Mouse (Mus musculus): ENCODE results near the gene Wnt9a. TPM values are rescaled to one million over a fixed set of nuclear protein-coding genes. Genes with fewer than 3 reads are reported as not detected.

The Wnt9a gene
- polyA plus RNA-seq, 1 experiment = 7.5 TPM

DNA sequence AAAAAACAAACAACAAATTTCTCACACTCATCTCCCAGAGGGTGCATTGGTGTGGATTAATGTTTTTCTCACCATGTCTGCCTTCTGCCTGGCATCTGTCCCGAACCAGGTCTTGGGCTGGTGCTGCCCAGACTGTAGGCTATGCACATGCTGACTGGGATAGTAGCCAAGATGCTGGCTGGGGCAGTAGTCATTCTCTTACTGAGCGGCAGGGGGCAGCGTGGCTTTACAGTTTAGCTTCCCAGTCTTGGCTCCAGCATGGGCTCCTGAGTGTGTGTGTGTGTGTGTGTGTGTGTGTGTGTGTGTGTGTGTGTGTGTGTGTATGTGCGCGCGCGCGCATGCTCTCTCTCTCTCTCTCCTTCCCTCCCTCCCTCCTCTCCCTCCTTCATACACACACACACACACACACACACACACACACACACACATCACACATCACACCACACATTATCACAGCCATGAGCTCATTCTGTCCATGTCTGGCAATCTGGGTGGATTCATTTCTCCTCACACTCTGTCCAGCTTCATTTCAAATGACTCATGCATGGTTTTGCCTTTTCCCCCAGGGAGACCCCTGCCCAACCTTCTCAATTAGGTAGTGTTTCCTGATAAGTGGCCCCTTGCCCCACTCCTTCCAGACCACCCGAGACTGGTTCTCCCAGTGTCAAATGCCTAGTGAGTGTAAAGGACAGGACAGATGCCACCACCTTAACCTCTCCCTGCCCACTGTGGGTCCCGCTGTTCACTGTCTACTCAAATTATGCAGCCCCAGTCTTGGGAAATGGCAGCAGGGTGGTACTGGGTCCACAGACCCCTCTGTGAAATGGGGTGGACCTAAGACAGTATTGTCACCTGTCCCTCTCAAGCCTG lies 3.8 kb upstream of the Wnt9a start:
- no peak for DNase-seq (ENCODE audit: low read depth)

GRCm38 (mm10) chr11:59305008-59305820 lies 1.5 kb upstream of the Wnt9a start:
- DNase-seq (ENCODE audit: low read depth) = no peak

GRCm38 (mm10) chr11:59305821-59306215 lies 910 bp upstream of the Wnt9a start:
- DNase-seq (ENCODE audit: low read depth) = no peak

DNA sequence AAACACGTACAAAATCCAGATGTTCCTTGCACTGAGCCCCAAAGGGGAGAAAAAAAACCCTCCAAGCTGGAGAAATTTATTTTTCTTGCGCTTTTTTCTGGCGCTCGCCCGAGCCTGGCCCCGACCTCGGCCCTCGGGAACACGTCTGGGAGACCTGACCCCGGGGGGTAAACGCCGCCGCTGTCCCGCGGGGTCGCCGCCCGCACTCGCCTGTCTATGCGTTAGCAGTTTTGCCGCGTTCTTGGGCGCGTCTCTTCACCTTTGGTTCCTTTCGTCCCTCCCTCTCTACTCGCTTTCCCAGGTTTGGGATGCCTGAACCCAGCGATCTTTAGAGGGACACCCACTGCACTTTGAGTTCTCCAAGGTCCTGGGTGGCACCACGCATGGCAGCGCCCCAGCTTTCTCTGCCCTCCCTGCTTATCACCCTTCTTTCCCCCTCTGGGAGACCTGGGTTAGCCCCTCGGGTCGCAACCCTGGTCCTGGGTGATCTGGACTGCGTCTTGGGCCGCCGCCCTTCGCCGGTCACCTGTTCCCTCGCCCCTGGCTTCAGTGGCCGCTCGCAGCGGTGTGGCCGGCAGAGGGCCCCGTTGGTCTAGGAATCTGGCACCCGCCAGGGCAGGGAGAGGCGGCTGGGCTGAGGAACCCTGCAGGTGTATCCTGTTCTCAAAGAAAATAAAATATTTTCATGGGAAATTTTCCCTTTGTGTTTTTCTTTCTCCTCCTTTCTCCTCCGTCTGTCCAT lies 865 bp downstream of the Wnt9a start:
- no peak for DNase-seq (ENCODE audit: low read depth)

- no peak for DNase-seq (ENCODE audit: low read depth)
Observed at GRCm38 (mm10) chr11:59308164-59308542, 1.4 kb downstream of the Wnt9a start.

GRCm38 (mm10) chr11:59308625-59309024 lies 1.9 kb downstream of the Wnt9a start:
- no peak for DNase-seq (ENCODE audit: low read depth)

GRCm38 (mm10) chr11:59309106-59309805 lies 2.5 kb downstream of the Wnt9a start:
- DNase-seq (ENCODE audit: low read depth) = no peak

DNA sequence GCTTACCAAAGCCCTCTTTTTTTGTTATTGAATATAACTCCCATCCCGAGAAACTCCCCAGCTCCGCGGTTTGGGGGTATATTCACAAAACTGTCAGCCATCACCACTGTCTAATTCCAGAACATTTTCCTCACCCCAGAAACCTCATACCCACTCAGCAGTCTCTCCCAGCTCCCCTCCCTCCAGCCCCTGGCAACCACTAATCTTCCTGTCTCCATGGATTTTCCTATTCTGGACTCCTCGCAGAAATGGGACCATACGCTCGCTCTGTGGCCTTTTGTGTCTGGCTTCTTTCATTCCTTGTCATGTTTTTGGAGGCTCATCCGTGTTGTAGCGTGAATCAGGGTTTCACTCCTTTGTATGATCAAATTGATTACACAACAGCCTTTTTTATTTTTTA lies 3.2 kb downstream of the Wnt9a start:
- no peak for DNase-seq (ENCODE audit: low read depth)

GRCm38 (mm10) chr11:59312060-59312459 lies 5.3 kb downstream of the Wnt9a start:
- DNase-seq (ENCODE audit: low read depth) = no peak

GRCm38 (mm10) chr11:59312501-59312900 lies 5.8 kb downstream of the Wnt9a start:
- DNase-seq (ENCODE audit: low read depth) = no peak

DNA sequence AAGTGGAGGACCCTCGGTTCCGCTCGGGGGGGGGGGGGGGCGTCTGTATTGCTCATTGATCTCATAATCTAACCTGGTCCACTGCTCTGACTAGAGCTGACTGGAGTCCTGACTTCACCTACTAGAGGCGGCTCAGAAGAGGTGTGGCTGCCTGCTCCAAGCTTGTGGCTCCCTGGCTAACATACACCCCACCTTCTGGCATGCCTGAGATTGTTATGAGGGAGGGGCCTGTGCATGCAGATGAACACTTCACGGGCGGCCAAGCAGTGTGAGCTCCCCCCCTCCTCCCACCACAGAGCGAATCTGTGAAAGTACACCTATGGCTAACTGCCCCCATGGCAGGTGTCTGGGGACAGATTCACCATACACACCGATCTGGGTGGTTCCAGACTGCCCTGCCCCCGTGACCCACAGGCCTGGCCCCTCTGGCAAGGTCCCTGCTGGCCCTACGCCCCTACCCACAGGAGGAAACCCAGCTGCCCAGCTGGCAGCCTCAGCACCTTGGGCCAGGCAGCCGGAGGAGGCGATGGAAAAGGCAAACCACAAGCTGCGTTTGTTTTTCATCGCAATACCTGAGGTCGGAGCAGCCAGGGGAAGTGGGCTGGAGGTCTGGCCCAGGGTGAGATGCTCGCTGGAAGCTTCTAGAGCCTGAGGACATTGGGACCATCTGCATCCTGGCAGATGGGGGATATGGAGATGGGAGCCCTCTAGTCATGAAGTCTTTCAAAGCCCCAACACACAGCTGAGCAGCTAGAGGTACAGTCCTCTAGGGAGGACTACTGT lies 6.5 kb downstream of the Wnt9a start:
- DNase-seq (ENCODE audit: low read depth) = no peak

DNA sequence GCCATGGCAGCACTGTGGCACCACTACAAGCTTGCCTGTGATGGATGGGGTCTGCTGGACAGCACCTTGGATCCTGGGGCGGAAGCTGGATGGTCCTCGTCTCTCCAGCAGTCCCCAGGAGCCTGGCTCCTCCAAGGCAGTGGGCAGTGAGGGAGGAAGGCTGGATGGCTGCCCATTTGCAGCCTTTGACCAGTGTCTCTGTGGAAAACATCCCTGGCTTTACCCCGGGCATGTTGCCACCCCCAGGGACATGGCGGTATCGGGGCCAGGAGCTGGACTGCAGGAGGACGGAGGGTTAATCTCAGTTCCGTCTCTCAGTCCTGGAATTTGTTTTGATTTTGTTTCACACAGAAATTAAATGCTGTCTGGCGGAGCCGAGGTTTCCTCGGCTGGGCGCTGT lies 7.2 kb downstream of the Wnt9a start:
- DNase-seq (ENCODE audit: low read depth) = no peak

GRCm38 (mm10) chr11:59316517-59316916 lies 9.8 kb downstream of the Wnt9a start:
- DNase-seq (ENCODE audit: low read depth) = no peak

DNA sequence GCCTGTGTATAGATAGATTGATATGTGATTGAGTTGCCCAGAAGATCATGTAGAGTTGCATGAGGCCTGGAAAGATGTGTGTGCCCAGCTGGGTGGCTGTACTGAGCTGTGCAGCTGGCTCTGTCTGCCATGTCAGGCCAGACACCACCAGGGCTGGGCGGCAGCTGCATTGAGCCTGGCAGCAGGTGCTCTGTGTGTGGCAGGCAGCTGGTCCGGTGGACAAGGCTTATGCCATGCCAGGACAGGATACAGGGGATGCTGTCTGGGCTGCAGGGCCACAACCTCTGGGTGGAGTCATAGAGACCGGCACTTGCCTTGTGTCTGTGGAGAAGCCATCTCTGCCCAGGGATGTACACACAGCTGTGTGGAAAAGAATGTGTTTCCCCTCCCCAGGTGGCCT lies 16.3 kb downstream of the Wnt9a start:
- no peak for DNase-seq (ENCODE audit: low read depth)

- no peak for DNase-seq (ENCODE audit: low read depth)
Observed at GRCm38 (mm10) chr11:59324777-59325176, 18.0 kb downstream of the Wnt9a start.

- DNase-seq (ENCODE audit: low read depth) = no peak
Observed at GRCm38 (mm10) chr11:59327625-59328024, 20.9 kb downstream of the Wnt9a start.

- DNase-seq (ENCODE audit: low read depth) = no peak
Observed at GRCm38 (mm10) chr11:59329616-59330015, 22.9 kb downstream of the Wnt9a start.

DNA sequence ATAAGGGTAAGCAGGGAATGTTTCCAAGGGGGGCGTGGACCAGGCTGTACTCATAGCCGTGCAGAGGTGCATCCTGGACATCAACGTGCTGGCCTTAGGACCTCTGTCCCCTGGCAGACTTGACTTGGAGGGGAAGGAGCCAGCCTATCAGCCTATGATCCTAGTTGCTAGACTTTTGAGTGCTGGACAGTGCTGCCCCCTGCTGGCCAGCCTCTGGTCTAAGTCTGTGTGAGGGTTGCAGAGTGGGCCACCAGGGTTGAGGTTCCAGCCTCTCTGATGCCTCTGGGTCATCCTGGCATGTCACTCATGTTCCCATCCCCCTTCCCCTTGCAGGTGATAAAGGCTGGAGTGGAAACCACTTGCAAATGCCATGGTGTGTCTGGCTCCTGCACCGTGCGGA lies 23.8 kb downstream of the Wnt9a start:
- no peak for DNase-seq (ENCODE audit: low read depth)

DNA sequence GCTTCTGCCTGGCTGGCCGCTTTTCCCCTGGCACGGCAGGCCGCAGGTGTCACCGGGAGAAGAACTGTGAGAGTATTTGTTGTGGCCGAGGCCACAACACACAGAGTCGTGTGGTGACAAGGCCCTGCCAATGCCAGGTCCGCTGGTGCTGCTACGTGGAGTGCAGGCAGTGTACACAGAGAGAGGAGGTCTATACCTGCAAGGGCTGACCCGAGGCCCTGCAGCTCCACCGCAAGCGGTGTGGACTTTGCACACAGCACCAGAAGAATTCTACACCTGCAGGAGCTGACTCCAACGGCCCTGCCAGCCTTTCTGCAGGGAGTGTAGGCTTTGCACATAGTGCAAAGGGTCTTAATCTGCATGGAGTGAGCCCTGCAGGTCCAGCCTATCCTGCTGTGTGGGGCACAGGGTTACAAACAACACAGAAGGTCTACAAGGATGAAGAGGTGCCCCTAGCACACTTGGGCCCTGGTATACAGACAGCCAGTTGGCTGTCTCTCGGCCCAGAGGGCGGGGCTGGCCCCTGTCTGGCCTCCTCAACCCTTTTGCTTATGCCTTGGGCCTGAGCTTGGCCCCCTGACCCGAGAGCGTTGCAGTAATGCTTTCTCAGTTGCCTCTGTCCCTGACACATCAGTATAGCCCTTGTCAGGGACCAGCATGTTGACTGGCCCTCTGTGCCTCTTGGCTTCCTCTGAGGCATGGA lies 24.6 kb downstream of the Wnt9a start:
- DNase-seq (ENCODE audit: low read depth) = no peak

GRCm38 (mm10) chr11:59332938-59333337 lies 26.2 kb downstream of the Wnt9a start:
- no peak for DNase-seq (ENCODE audit: low read depth)
